Mouse (Mus musculus) brain, embryonic 14.5 days (tissue): Measurements from ENCODE around the gene Pla2g12b.

ENCODE experiments used
- CTCF ChIP-seq: fragments of 200-500 bp; IDR thresholded peaks from 2 replicates; pipeline ENCODE4 v1.5.1; 2012; ENCODE audit warnings: inconsistent platforms, mild to moderate bottlenecking, moderate library complexity, borderline replicate concordance; ENCODE audit not compliant: insufficient read depth, insufficient read length; ENCODE audit errors: extremely low read depth
- POLR2A ChIP-seq: fragments of 200-500 bp; IDR thresholded peaks from 2 replicates; pipeline ENCODE4 v1.6.1; 2012; ENCODE audit warnings: mild to moderate bottlenecking, inconsistent platforms, borderline replicate concordance; ENCODE audit not compliant: poor library complexity, insufficient read depth, insufficient read length, severe bottlenecking; ENCODE audit errors: extremely low read depth

DNA sequence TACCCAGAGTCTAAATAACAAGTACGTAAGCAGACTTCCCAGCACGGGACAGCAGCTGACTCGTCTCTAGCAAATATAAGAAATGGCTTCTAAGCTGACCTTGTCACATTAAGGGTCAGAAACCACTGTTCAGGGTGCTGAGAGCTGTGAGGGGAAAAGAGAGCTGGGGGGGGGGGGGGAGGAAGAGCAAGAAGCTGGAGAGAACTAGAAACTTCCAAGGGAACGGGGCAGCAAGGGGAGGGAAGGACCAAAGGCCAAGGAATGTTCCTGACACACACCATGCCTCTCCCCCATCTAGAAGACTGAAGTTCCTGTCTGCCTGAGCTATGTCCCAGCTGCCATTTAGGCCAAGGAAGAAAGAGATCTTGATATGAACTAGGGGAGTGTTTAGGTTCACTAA lies 22.9 kb downstream of the Pla2g12b start:
- TF ChIP-seq CTCF: no peak
- no peak for TF ChIP-seq POLR2A
